Mouse (Mus musculus) CH12.LX (cell line): ENCODE results near the gene Chchd2.

Experiments
- ETS1 ChIP-seq: conservative IDR thresholded peaks from 2 replicates; pipeline ENCODE4 v1.6.1; 2012; ENCODE audit warnings: low read depth, mild to moderate bottlenecking, inconsistent platforms, low read length, improper control_type of control experiment, moderate library complexity
- IRF4 ChIP-seq: IDR thresholded peaks from 2 replicates; pipeline ENCODE4 v1.6.1; 2014; ENCODE audit warnings: low read depth, mild to moderate bottlenecking, inconsistent platforms, low read length, improper control_type of control experiment
- POLR2A ChIP-seq: IDR thresholded peaks from 2 replicates; pipeline ENCODE4 v1.6.1; 2011; ENCODE audit warnings: low read depth, mild to moderate bottlenecking, improper control_type of control experiment, low read length
- ZNF384 ChIP-seq: IDR thresholded peaks from 2 replicates; pipeline ENCODE4 v1.6.1; 2012; ENCODE audit warnings: low read depth, low read length, improper control_type of control experiment, inconsistent platforms

DNA sequence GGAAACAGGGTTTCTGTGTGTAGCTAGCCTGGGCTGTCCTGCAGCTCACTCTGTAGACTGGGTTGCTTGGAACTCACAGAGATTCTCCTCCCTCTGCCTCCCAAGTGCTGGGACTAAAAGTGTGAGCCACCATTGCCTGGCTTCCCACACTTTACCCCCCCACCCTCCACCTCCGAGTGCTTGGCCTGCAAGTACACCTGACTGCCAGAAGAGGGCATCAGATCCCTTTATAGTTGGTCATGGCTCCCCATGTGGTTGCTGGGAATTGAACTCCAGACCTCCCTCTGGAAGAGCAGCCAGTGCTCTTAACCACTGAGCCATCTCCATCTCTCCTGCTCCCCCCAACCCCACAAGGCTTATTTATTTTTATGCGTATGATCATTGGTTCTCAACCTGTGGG, 26.8 kb upstream of the Chchd2 start:
- TF ChIP-seq POLR2A (no peak), ZNF384 (no peak), IRF4 (no peak), ETS1 (no peak)
